Mouse (Mus musculus) stomach, embryonic 15.5 days (tissue): Measurements from ENCODE around the gene Peg10. TPM values are rescaled to one million over a fixed set of nuclear protein-coding genes. Genes with fewer than 3 reads are reported as not detected.
"Not testable (repeated sequence)": the region's sequence is repeated elsewhere in the genome, so short reads cannot be mapped to it uniquely, and the experiment has no call there.

ENCODE experiments used
- ATAC-seq: fragments of 200-750 bp; cut with Nextera tagmentation; 2 replicates; pipeline ENCODE4 v1.8.0; 2017; ENCODE audit warnings: low read depth, moderate number of reproducible peaks, moderate TSS enrichment; ENCODE audit not compliant: insufficient read depth, low FRiP score
- H3K27ac ChIP-seq: fragments of 300-500 bp; sonication (generic); 2 replicates; pipeline ENCODE4 v1.5.1; 2015; ENCODE audit warnings: mild to moderate bottlenecking, inconsistent platforms
- H3K27me3 ChIP-seq: fragments of 300-500 bp; sonication (generic); replicated peaks from 2 replicates; pipeline ENCODE4 v1.6.1; 2015; ENCODE audit warnings: inconsistent platforms
- H3K36me3 ChIP-seq: fragments of 300-500 bp; sonication (generic); 2 replicates; pipeline ENCODE4 v1.6.1; 2015; ENCODE audit warnings: inconsistent platforms
- H3K4me1 ChIP-seq: fragments of 300-500 bp; sonication (generic); 2 replicates; pipeline ENCODE4 v1.6.1; 2015; ENCODE audit warnings: inconsistent platforms
- H3K4me2 ChIP-seq: fragments of 300-500 bp; sonication (generic); 2 replicates; pipeline ENCODE4 v1.6.1; 2015; ENCODE audit warnings: mild to moderate bottlenecking, inconsistent platforms
- H3K4me3 ChIP-seq: fragments of 300-500 bp; sonication (generic); replicated peaks from 2 replicates; pipeline ENCODE4 v1.5.1; 2015; ENCODE audit warnings: inconsistent platforms
- H3K9ac ChIP-seq: fragments of 300-500 bp; sonication (generic); 2 replicates; pipeline ENCODE4 v1.6.1; 2015; ENCODE audit warnings: inconsistent platforms
- H3K9me3 ChIP-seq: fragments of 300-500 bp; sonication (generic); 2 replicates; pipeline ENCODE4 v1.6.1; 2016; ENCODE audit warnings: inconsistent platforms
- WGBS: fragments of 180-500 bp; shearing (Covaris S2); methylation state at CpG from one replicate; pipeline ENCODE4 v1.1.7; 2015; 5-methylcytosine and 5-hydroxymethylcytosine counted together
- polyA plus RNA-seq: library from polyadenylated mRNA; unstranded; fragments of >200 nt; fragmentation: Nextera tagmentation; extraction: Ambion mirVana; gene quantifications from 2 replicates; pipeline ENCODE4 v1.2.1, GENCODE M21; 2015

Gene Peg10
- polyA plus RNA-seq, 1 experiment from 2014 or later, result 4.5 TPM

DNA sequence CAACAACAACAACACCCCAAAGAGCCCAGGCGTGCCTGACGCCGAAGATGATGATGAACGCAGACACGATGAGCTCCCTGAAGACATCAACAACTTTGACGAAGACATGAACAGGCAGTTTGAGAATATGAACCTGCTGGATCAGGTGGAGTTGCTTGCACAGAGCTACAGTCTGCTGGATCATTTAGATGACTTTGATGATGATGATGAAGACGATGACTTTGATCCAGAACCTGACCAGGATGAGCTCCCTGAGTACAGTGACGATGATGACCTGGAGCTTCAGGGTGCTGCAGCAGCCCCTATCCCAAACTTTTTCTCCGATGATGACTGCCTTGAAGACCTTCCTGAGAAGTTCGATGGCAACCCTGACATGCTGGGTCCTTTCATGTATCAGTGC, 7.2 kb downstream of the Peg10 start:
- Histone ChIP-seq H3K4me1 (no peaks in the 10 kb centered on the region), H3K36me3 (0 out of 2 replicates have a peak, but pooled peaks cover 5% of the 10 kb centered on the region), H3K9me3 (no peaks in the 10 kb centered on the region), H3K4me3 (no peak overlapping the region), H3K4me2 (no peak overlapping the region), H3K9ac (no peak overlapping the region), H3K27me3 (no peaks in the 10 kb centered on the region), H3K27ac (no peak overlapping the region)
- WGBS, result 90% methylated on average over 10 of the region's 10 CpGs
- ATAC-seq, result no peak

DNA sequence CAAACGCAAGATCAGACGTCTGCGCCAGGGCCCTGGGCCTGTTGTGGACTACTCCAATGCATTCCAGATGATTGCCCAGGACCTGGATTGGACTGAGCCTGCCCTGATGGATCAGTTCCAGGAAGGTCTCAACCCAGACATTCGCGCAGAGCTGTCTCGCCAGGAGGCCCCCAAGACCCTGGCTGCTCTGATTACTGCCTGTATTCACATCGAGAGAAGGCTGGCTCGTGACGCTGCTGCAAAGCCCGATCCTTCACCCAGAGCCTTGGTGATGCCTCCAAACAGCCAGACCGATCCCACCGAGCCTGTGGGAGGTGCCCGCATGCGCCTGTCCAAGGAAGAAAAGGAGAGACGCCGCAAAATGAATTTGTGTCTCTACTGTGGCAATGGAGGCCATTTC, 7.8 kb downstream of the Peg10 start:
- Histone ChIP-seq H3K4me1 (no peaks in the 10 kb centered on the region), H3K9me3 (no peaks in the 10 kb centered on the region), H3K9ac (no peak overlapping the region), H3K27ac (no peak overlapping the region), H3K27me3 (no peaks in the 10 kb centered on the region), H3K36me3 (0 out of 2 replicates have a peak, but pooled peaks cover 5% of the 10 kb centered on the region), H3K4me2 (no peak overlapping the region), H3K4me3 (no peak overlapping the region)
- no peak for ATAC-seq
- 90% methylated on average over 16 of the region's 16 CpGs for WGBS

DNA sequence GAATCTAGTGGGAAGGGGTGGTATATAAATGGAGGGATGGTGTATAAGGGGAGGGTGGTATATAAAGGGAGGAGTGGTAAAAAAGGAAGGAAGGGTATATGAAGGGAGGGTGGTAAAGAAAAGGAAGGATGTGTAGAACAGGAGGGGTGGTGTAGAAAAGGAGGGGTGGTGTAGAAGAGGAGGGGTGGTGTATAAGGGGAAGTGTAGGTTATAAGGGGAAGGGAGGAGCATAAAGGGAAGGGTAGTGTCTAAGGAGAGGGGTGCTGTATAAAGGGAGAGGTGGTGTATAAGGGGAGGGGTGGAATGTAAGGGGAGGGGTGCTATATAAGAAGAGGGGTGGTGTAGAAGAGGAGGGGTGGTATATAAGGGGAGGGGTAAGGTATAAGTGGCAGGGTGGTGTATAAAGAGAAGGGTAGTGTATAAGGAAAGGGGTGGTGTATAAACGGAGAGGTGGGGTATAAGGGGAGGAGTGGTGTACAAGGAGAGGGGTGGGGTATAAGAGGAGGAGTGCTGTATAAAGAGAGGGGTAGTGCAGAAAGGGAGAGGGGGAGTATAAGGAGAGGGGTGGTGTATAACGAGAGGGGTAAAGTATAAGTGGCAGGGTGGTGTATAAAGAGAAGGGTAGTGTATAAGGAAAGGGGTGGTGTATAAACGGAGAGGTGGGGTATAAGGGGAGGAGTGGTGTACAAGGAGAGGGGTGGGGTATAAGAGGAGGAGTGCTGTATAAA, 14.5 kb downstream of the Peg10 start:
- not testable (repeated sequence) for H3K4me1 ChIP-seq, H3K36me3 ChIP-seq, H3K27me3 ChIP-seq, H3K4me2 ChIP-seq, H3K4me3 ChIP-seq, H3K27ac ChIP-seq, H3K9ac ChIP-seq, H3K9me3 ChIP-seq
- 39% methylated on average over 3 of the region's 3 CpGs for WGBS
- 0 out of 2 replicates have a peak, but pooled peaks have one; percentile 30 for ATAC-seq

DNA sequence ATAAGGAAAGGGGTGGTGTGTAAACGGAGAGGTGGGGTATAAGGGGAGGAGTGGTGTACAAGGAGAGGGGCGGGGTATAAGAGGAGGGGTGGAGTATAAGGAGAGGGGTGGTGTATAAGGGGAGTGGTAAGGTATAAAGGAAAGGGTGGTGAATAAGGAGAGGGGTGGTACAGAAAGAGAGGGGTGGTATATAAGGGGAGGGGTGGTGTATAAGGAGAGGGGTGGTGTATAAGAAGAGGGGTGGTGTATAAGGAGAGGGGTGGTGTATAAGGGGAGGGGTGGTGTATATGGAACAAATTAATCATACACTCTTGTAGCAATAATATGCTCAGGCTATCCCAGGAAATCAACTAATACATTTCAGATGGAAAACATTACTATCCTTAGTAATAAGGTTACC, 15.1 kb downstream of the Peg10 start:
- Histone ChIP-seq H3K4me1 (no peaks in the 10 kb centered on the region), H3K27me3 (no peaks in the 10 kb centered on the region), H3K4me3 (no peak overlapping the region), H3K9ac (no peak overlapping the region), H3K36me3 (0 out of 2 replicates have a peak, but pooled peaks cover 5% of the 10 kb centered on the region), H3K4me2 (no peak overlapping the region), H3K27ac (no peak overlapping the region), H3K9me3 (no peaks in the 10 kb centered on the region)
- ATAC-seq, result peak; percentile 98
- 36% methylated on average over 2 of the region's 2 CpGs for WGBS

- no peaks in the 10 kb centered on the region for H3K9me3 ChIP-seq
- 84% methylated on average over 1 of the region's 1 CpGs for WGBS
- no peaks in the 10 kb centered on the region for H3K4me1 ChIP-seq
- no peak overlapping the region for H3K4me3 ChIP-seq
- no peak overlapping the region for H3K9ac ChIP-seq
- H3K27me3 ChIP-seq, result no peaks in the 10 kb centered on the region
- H3K27ac ChIP-seq, result no peak overlapping the region
- no peak for ATAC-seq
- H3K4me2 ChIP-seq, result no peak overlapping the region
- H3K36me3 ChIP-seq, result no peaks in the 10 kb centered on the region
These were observed 49.2 kb downstream of the Peg10 start for GRCm38 (mm10) chr6:4796281-4796680.

DNA sequence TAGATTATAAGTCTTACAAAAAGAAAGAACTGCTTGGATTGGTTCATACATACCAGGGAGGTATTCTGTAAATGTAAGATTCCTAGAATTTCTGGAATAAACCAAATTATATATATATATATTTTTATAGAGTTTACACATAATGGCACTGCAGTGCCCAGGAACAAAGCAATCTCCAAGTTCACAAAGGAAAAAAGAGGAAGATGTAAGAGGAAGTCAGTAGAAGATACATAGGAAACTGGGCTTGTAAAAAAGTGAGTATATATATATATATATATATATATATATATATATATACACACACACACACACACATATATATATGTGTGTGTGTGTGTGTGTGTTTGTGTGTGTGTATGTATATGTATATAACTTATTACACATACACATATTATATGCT, 50.2 kb downstream of the Peg10 start:
- not testable (repeated sequence) for ATAC-seq, H3K9ac ChIP-seq, H3K27me3 ChIP-seq, H3K9me3 ChIP-seq, H3K4me1 ChIP-seq, H3K4me3 ChIP-seq, H3K36me3 ChIP-seq, H3K4me2 ChIP-seq, H3K27ac ChIP-seq

- Histone ChIP-seq H3K9ac (no peak overlapping the region), H3K9me3 (no peaks in the 10 kb centered on the region), H3K4me3 (no peak overlapping the region), H3K36me3 (no peaks in the 10 kb centered on the region), H3K4me2 (no peak overlapping the region), H3K27ac (no peak overlapping the region), H3K27me3 (no peaks in the 10 kb centered on the region), H3K4me1 (no peaks in the 10 kb centered on the region)
- 26% methylated on average over 2 of the region's 2 CpGs for WGBS
- ATAC-seq, result no peak
These were observed 51.3 kb downstream of the Peg10 start for GRCm38 (mm10) chr6:4798382-4798781.

GRCm38 (mm10) chr6:4799359-4799758, 52.3 kb downstream of the Peg10 start:
- 80% methylated on average over 2 of the region's 2 CpGs for WGBS
- Histone ChIP-seq H3K9me3 (no peaks in the 10 kb centered on the region), H3K9ac (no peak overlapping the region), H3K4me2 (no peak overlapping the region), H3K36me3 (no peaks in the 10 kb centered on the region), H3K27ac (no peak overlapping the region), H3K4me1 (no peaks in the 10 kb centered on the region), H3K27me3 (no peaks in the 10 kb centered on the region), H3K4me3 (no peak overlapping the region)
- ATAC-seq, result no peak

GRCm38 (mm10) chr6:4806981-4807380, 59.9 kb downstream of the Peg10 start:
- H3K4me1 ChIP-seq, result no peaks in the 10 kb centered on the region
- H3K4me2 ChIP-seq, result no peak overlapping the region
- H3K4me3 ChIP-seq, result no peak overlapping the region
- H3K9me3 ChIP-seq, result no peaks in the 10 kb centered on the region
- ATAC-seq, result no peak
- H3K27ac ChIP-seq, result no peak overlapping the region
- 58% methylated on average over 12 of the region's 12 CpGs for WGBS
- no peak overlapping the region for H3K9ac ChIP-seq
- H3K27me3 ChIP-seq, result no peaks in the 10 kb centered on the region
- H3K36me3 ChIP-seq, result no peaks in the 10 kb centered on the region

Other genes starting within 250 kb of the Peg10 start
- 740 and 755 TPM in 2 replicates for gene Col1a2, start 242.5 kb upstream of the Peg10 start, polyA plus RNA-seq
- gene Casd1, start 146.5 kb upstream of the Peg10 start, polyA plus RNA-seq, result 25.2 and 25.5 TPM in 2 replicates
- gene Sgce, start 99 bp upstream of the Peg10 start, polyA plus RNA-seq, result 66.1 and 72.1 TPM in 2 replicates
- gene Ppp1r9a, start 155.6 kb downstream of the Peg10 start, polyA plus RNA-seq, result 16.6 and 18.2 TPM in 2 replicates